Mouse (Mus musculus): ENCODE measurements around the gene Olfr553. TPM values are rescaled to one million over a fixed set of nuclear protein-coding genes. Genes with fewer than 3 reads are reported as not detected.
"Not testable (repeated sequence)": the region's sequence is repeated elsewhere in the genome, so short reads cannot be mapped to it uniquely, and the experiment has no call there.

Olfr553 gene
- polyA plus RNA-seq (2012; ENCODE audit: insufficient read depth, insufficient read length, missing spikeins): not detected in 2 replicates

GRCm38 (mm10) chr7:102618118-102618517 lies at the start of gene Olfr553:
Gene Olfr553 (minus strand): TSS chr7:102618218.
- TF ChIP-seq CTCF (IDR thresholded peaks at IDR 0.05; ENCODE audit: low read depth, low read length): no peak
- no peak for TF ChIP-seq POLR2A (IDR thresholded peaks at IDR 0.05; ENCODE audit: borderline replicate concordance, low read depth, low read length)
- H3K27ac ChIP-seq (ENCODE audit: insufficient read depth, low read depth, low read length): no peak within 1 kb of the TSS
- no peak within 1 kb of the TSS for H3K4me3 ChIP-seq (ENCODE audit: insufficient read depth, low read length)
- peaks cover 3% of the 10 kb centered on the region for H3K4me1 ChIP-seq (ENCODE audit: control insufficient read depth, insufficient read depth, low read length)

- TF ChIP-seq POLR2A (IDR thresholded peaks at IDR 0.05; ENCODE audit: borderline replicate concordance, low read depth, low read length): no peak
- TF ChIP-seq CTCF (IDR thresholded peaks at IDR 0.05; ENCODE audit: low read depth, low read length): no peak
- Histone ChIP-seq H3K4me1 (ENCODE audit: control insufficient read depth, insufficient read depth, low read length) (no peaks in the 10 kb centered on the region), H3K4me3 (ENCODE audit: insufficient read depth, low read length) (no peak overlapping the region), H3K27ac (ENCODE audit: insufficient read depth, low read depth, low read length) (no peak overlapping the region)
Observed at GRCm38 (mm10) chr7:102665378-102665777, 47.4 kb upstream of the Olfr553 start.

DNA sequence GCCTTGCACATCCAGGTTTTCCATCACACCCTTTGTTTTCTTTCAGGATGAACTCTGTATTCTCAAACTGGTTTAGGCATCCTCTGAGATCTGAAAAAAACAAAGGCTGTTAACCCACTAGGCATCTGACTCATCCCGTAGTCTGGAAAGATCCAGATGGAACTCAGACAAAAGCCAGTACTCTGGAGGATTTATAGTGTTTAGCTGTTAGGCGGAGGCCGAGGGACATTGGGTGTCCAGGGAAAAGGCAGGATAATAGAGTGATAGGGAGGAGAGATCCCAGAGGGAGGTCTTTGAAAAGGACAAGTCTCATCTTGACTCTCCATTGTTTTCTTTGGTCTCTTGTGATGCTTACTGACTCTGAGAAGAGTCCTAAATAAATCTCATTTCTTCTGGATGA lies 46.6 kb upstream of the Olfr553 start, which contains the start of gene Olfr556:
Olfr556 (plus strand) TSS at position 301 of the 400 bp plus-strand sequence.
- no peaks in the 10 kb centered on the region for H3K4me1 ChIP-seq (ENCODE audit: control insufficient read depth, insufficient read depth, low read length)
- TF ChIP-seq CTCF (IDR thresholded peaks at IDR 0.05; ENCODE audit: low read depth, low read length) (no peak), POLR2A (IDR thresholded peaks at IDR 0.05; ENCODE audit: borderline replicate concordance, low read depth, low read length) (no peak)
- H3K27ac ChIP-seq (ENCODE audit: insufficient read depth, low read depth, low read length): no peak within 1 kb of the TSS
- no peak within 1 kb of the TSS for H3K4me3 ChIP-seq (ENCODE audit: insufficient read depth, low read length)

DNA sequence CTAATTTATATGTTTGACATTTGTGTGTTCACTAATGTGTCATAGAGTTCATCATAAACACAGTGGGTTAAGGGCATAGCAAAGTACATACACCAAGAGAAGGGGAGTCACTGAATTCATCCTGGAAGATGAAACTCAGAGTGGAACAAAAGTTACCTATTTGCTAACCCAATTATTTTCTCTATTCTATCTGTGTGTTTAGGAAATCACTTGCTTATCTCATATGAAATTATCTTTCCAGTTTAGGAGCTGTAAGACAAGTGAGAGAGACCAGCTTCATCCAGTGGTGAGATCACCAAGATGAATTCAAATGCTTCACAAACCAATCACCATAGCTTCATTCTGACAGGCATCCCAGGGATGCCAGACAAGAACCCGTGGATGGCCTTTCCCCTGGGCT lies 40.5 kb upstream of the Olfr553 start, which contains the start of gene Olfr555:
Olfr555 (plus strand) TSS at position 301 of the 400 bp plus-strand sequence.
- no peak within 1 kb of the TSS for H3K27ac ChIP-seq (ENCODE audit: insufficient read depth, low read depth, low read length)
- H3K4me3 ChIP-seq (ENCODE audit: insufficient read depth, low read length): no peak within 1 kb of the TSS
- H3K4me1 ChIP-seq (ENCODE audit: control insufficient read depth, insufficient read depth, low read length): no peaks in the 10 kb centered on the region
- TF ChIP-seq POLR2A (IDR thresholded peaks at IDR 0.05; ENCODE audit: borderline replicate concordance, low read depth, low read length) (no peak), CTCF (IDR thresholded peaks at IDR 0.05; ENCODE audit: low read depth, low read length) (no peak)

DNA sequence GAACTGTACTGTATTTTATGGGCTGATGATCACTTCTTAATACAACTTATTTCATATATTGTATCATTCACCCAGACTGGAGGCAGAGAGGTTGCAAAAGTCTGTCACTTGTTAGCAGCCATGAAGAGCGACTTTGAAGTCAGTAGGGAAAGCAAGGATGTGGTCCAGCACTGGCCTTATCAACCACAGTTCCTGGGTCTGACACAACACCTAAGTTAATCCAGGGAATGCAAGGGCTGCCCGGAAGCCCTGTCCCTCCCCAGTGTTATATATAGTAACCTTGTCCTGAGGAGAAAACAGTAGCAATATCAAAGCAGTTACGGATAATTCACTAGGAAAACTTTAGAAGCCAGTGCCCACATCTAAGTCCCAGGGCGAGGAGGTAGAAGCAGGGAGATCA lies 26.9 kb upstream of the Olfr553 start:
- H3K4me1 ChIP-seq (ENCODE audit: control insufficient read depth, insufficient read depth, low read length); H3K4me3 ChIP-seq (ENCODE audit: insufficient read depth, low read length); H3K27ac ChIP-seq (ENCODE audit: insufficient read depth, low read depth, low read length): not testable (repeated sequence)

- H3K4me3 ChIP-seq (ENCODE audit: insufficient read depth, low read length): no peak within 1 kb of the TSS
- H3K4me1 ChIP-seq (ENCODE audit: control insufficient read depth, insufficient read depth, low read length): peaks cover 2% of the 10 kb centered on the region; the same call in 1 of the 2 replicates
- no peak for TF ChIP-seq POLR2A (IDR thresholded peaks at IDR 0.05; ENCODE audit: borderline replicate concordance, low read depth, low read length)
- TF ChIP-seq CTCF (IDR thresholded peaks at IDR 0.05; ENCODE audit: low read depth, low read length): no peak
- no peak within 1 kb of the TSS for H3K27ac ChIP-seq (ENCODE audit: insufficient read depth, low read depth, low read length)
Observed at GRCm38 (mm10) chr7:102638132-102638531, 20.1 kb upstream of the Olfr553 start, which contains the start of gene Olfr554. Gene Olfr554 (plus strand): TSS chr7:102638432.

- H3K4me3 ChIP-seq (ENCODE audit: insufficient read depth, low read length): no peak overlapping the region
- no peak overlapping the region for H3K27ac ChIP-seq (ENCODE audit: insufficient read depth, low read depth, low read length)
- peaks cover 2% of the 10 kb centered on the region; the same call in 1 of the 2 replicates for H3K4me1 ChIP-seq (ENCODE audit: control insufficient read depth, insufficient read depth, low read length)
- TF ChIP-seq POLR2A (IDR thresholded peaks at IDR 0.05; ENCODE audit: borderline replicate concordance, low read depth, low read length): no peak
- TF ChIP-seq CTCF (IDR thresholded peaks at IDR 0.05; ENCODE audit: low read depth, low read length): peak; percentile 39; the same call in 1 of the 2 replicates
Observed at GRCm38 (mm10) chr7:102636665-102637064, 18.6 kb upstream of the Olfr553 start.

DNA sequence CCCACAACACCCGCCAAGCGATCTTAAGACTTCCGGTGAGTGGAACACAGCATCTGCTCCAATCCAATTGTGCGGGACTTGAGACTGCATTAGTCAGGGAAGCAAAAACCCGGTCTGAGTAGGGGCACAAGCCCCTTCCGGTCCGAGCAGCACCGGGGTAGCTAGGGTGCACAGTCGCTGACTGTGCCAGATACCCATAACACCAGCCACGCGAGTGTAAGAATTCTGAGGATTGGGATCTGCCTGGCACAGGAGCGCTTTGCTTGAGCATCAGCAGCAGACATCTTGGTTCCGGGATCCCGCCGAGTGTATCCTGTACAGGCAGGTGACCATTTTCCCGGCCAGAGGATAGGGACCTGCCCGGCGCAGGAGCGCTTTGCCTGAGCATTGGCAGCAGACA lies 2.4 kb upstream of the Olfr553 start:
- not testable (repeated sequence) for H3K27ac ChIP-seq (ENCODE audit: insufficient read depth, low read depth, low read length); H3K4me1 ChIP-seq (ENCODE audit: control insufficient read depth, insufficient read depth, low read length); H3K4me3 ChIP-seq (ENCODE audit: insufficient read depth, low read length)

DNA sequence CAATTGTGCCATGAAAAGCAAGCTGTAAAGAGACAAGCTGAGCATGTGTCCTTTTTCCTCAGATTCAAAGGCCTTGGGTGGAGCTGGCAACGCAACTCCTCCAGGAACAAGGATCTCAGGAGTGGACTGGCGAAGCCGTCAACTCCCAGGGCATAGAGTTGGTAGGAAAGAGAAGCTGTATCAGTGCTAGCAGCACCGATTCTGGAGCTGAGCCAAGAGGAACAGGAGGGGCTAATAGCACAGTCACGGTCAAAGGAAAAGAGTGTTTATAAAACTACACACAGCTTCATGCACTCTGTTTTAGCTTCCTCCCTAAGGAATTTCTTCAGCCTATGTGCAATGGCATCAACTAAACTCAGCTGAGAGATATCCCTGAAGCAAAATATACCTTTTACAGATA lies 1.6 kb upstream of the Olfr553 start:
- Histone ChIP-seq H3K4me3 (ENCODE audit: insufficient read depth, low read length) (no peak overlapping the region), H3K27ac (ENCODE audit: insufficient read depth, low read depth, low read length) (no peak overlapping the region), H3K4me1 (ENCODE audit: control insufficient read depth, insufficient read depth, low read length) (peaks cover 3% of the 10 kb centered on the region)
- TF ChIP-seq CTCF (IDR thresholded peaks at IDR 0.05; ENCODE audit: low read depth, low read length) (no peak), POLR2A (IDR thresholded peaks at IDR 0.05; ENCODE audit: borderline replicate concordance, low read depth, low read length) (no peak)

DNA sequence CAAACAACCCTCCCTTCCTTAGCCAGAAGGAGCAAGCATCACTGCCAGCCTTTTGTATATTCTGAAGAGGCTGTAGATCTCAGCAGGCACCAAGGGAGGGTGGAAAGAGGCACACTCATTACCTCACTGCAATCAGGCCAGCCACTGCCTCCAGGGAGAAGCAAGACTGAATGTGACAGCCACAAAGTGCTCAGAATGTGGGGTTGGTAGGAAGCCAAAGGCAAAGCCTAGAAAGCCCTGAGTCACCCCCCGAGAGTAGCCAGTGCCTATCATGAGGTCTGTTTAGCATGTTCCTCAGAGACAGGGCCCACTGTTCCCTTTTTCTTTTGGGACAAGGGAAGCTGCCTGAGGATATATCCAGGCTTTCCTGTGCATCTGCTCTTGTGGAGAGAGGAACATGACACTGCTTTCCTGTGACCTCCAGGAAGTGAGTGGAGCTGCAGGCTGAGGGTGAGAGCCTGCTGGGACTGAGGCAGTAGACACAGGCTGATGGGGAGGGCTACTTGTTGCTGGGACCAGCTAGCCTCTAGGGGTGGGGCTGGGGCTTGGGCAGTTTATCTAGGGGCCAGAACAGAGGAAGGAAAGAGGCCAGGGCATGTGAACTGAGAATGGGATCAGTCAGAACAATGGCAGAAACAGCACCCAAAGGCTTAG lies 20.5 kb downstream of the Olfr553 start, which contains the start of gene Olfr552:
Olfr552 (plus strand) TSS at position 393 of the 654 bp plus-strand sequence.
- H3K4me3 ChIP-seq (ENCODE audit: insufficient read depth, low read length): no peak within 1 kb of the TSS
- H3K27ac ChIP-seq (ENCODE audit: insufficient read depth, low read depth, low read length): peak within 1 kb of the TSS; percentile 30
- peaks cover 12% of the 10 kb centered on the region for H3K4me1 ChIP-seq (ENCODE audit: control insufficient read depth, insufficient read depth, low read length)
- TF ChIP-seq CTCF (IDR thresholded peaks at IDR 0.05; ENCODE audit: low read depth, low read length) (no peak), POLR2A (IDR thresholded peaks at IDR 0.05; ENCODE audit: borderline replicate concordance, low read depth, low read length) (no peak)
